Mouse (Mus musculus): ENCODE data around the gene Crb2. TPM values are rescaled to one million over a fixed set of nuclear protein-coding genes. Genes with fewer than 3 reads are reported as not detected.

Crb2 gene
- total RNA-seq, 2 experiments from 2014 or later: 2.8 to 3.1 TPM

DNA sequence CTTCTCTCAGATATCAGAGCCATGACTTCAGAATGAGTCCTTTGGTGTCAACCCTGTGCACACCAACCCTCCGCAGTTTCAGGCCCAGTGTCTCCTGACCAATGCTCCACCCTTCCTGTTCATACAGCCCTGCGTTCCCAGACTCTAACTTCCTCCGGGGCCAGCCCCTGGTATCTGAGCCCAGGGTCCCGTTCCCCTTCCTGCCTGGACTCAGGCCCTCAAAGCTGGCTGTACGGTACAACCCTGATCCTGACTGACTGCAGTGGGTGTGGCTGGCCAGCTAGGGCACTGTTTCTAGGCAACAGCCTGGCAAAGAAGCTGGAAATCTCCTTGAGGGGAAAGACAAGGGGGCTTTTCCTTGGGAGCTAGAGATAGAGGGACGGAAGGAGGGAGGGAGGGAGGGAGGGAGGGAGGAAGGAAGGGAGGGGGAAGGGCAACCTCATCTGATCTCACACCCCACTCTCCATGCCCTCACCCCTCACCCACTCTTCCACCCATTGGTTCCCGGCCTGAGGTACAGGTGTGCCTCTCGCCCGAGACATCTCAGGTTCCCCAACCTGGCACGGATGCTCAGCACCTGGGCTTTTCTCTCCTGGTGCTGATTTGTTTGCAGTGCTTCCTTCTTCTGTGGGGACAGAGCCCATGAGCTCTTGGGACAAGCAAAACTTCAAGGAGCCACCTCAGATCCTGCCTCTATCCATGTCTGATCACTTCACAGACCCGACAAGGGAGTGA lies 9.9 kb upstream of the Crb2 start:
- no peak for DNase-seq (ENCODE audit: low spot score in 2 of 2)

DNA sequence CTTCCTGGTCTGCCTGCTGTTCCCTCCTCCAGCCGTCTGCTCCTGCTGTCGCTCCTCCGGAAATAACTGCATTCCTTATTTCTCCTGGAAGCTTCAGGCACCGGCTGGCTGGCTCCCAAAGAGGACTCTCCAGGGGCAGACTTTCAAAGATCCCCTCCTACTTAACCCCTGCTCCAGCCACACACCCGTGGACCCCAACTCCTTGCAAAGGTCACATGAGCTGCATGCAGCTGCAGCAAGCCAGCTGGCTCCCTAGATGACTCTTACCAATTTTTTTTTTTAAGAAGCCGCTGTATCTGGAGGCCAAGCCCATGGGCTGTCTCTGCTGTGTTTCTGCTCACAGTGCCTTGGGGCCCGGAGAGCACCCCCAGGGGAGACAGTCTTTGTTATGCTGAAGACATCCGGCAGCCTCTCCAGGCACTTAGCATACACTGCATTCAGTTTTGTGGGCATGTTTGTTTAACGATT lies 8.9 kb upstream of the Crb2 start:
- peak; percentile 73 to 82 for DNase-seq (ENCODE audit: low spot score in 2 of 2)

GRCm38 (mm10) chr2:37767739-37768138 lies 8.3 kb upstream of the Crb2 start:
- DNase-seq (ENCODE audit: low spot score in 2 of 2): no peak

DNA sequence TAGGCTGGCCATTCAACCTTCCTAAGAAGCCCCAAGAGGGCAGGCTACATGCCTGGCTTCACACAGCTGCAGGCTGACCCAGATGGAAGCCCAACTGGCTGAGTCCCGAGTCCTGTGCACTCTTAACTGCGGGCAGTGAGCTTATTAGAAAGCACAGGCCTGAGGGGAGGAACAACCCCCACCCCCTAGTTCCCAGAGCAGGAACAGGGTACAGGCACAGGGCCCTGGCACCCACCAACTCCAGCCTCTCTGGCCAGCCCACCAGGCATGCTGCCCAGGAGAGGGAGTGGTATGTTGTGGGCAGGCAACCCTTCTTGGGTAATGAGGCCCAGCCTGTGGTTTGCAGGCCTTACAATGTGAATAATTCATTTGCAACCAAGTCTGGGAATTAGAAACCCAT lies 7.1 kb upstream of the Crb2 start:
- DNase-seq (ENCODE audit: low spot score in 2 of 2): peak in 1 of 2 experiments; percentile 34

DNA sequence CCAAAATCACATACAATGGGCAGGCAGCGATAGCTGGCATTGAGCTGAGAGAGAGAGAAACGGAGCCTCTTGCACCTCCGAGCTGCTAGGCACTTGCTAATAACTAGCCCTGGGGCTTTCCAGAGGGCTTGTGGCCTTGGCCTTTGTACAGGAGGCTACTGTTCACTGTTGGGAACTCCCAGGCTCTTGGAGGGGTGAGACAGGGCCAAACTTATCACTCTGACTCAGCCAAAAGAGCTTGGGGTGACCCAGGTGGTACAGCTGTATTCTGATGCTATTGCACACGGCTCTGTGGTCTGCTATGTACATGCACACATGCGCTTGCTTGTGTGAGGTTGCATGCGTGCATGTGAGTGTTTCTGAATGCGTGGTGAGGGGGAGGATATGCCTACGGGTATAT lies 6.3 kb upstream of the Crb2 start:
- no peak for DNase-seq (ENCODE audit: low spot score in 2 of 2)

- DNase-seq (ENCODE audit: low spot score in 2 of 2): peak; percentile 90 to 94
Observed at GRCm38 (mm10) chr2:37771618-37772285, 4.3 kb upstream of the Crb2 start.

- peak in 1 of 2 experiments; percentile 50 for DNase-seq (ENCODE audit: low spot score in 2 of 2)
Observed at GRCm38 (mm10) chr2:37774571-37774970, 1.5 kb upstream of the Crb2 start.

DNA sequence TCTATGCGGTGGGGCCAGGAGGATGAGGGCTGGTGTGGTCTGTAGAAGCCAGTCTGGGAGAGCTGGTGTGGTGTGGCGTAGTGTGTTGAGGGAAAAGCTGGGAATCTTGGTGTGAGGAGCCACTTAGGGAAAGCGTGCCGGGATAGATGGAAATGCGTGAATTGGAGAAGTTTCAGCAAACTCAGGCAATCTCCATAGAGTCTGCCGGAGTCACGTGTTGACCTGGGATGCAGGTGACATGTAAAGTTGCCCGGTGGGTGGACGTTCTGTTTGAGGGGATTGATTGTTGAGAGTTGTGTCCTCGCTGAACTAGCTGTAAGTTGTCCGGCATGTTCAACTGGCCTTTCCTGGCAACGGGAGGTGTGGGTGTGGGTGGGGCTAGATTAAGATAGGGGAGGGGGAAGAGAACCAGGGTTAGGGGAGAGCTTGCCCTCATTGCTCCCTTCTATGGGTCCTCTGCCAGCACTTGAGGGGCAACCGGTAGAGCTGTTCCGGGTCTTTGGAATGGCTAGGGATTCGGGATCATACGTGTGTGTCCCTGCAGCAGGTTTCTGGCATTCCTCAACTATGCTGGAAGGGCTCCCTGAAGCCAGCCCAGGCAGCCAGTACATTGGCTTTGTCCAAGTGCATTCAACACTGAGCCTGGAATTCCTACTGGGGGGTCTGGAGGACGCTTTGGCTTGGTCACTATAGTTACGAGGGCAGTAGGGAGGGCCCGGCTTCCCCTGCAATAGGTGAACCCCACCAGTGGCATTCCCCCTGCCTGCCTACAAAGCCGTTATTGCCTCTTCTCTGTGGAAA lies 762 bp downstream of the Crb2 start:
- no peak for DNase-seq (ENCODE audit: low spot score in 2 of 2)

DNA sequence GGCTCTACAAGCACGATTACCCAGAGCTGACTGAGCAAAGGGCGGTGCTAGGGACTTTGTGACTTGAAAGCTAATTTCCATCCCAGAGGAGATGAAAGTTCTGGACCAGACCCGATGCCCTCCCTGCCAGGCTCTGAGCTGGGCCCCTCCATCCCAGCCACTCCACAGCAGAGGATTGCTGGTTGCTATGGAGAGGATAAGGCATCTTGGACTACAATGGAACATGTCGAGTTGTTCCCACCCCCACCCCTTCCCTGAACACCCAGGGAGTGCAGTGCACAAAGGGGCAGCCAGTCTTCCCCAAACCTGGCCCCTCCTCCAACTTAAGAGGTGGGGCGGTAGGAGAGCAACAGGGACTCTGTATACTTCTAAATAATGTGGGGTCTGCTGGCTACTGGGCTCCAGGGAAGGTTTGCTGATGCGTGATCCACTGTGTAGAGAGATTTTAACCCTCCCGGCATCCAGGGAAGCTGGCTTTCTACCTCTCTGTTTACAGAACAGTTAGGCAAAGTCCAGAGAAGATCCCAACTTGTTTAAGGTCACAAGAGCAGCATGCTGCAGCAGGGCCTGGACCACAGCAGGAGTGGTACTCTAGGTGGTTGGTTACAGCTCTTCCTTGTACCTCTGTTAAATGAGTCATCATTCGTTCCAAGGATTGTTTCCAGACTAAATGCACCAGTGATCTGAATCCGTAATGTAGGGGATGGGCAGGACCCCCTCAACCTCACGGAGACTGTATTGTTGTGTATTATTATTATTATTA lies 2.1 kb downstream of the Crb2 start:
- no peak for DNase-seq (ENCODE audit: low spot score in 2 of 2)

- no peak for DNase-seq (ENCODE audit: low spot score in 2 of 2)
Observed at GRCm38 (mm10) chr2:37780270-37780929, 4.4 kb downstream of the Crb2 start.

GRCm38 (mm10) chr2:37781421-37781820 lies 5.4 kb downstream of the Crb2 start:
- DNase-seq (ENCODE audit: low spot score in 2 of 2): no peak

GRCm38 (mm10) chr2:37782002-37782401 lies 6.0 kb downstream of the Crb2 start:
- DNase-seq (ENCODE audit: low spot score in 2 of 2): no peak

DNA sequence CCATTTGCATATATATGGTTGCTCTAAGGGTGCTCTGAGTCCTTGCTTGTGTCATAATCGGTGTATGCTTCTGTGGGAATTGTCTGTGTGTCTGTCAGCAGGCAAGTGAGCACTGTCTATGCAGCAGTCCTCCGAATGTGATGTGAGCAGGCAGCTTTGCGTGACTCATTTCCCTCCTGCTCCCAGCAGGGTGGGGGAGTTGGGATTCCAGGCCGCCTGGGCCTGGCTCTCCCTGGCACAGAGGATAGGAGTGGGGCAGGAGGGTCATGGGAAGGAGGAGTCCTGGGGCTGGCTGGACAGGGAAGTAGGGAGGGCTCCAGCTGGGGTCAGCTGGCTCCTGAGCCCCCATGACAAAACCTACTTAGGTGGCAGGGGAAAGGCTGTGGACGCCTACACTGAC lies 8.4 kb downstream of the Crb2 start:
- peak in 1 of 2 experiments; percentile 33 for DNase-seq (ENCODE audit: low spot score in 2 of 2)

DNA sequence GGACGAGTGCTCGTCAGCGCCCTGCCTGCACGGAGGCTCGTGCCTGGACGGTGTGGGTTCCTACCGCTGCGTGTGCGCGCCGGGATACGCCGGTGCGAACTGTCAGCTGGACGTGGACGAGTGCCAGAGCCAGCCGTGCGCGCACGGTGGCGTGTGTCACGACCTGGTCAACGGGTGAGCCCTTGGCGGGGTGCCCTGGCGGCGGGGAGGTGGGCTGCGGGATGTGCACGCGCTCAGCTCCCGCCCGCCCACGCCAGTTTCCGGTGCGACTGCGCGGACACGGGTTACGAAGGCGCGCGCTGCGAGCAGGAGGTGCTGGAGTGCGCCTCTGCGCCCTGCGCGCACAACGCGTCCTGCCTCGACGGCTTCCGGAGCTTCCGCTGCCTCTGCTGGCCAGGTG lies 10.4 kb downstream of the Crb2 start:
- DNase-seq (ENCODE audit: low spot score in 2 of 2): no peak

GRCm38 (mm10) chr2:37788176-37788962 lies 12.3 kb downstream of the Crb2 start:
- DNase-seq (ENCODE audit: low spot score in 2 of 2): no peak

DNA sequence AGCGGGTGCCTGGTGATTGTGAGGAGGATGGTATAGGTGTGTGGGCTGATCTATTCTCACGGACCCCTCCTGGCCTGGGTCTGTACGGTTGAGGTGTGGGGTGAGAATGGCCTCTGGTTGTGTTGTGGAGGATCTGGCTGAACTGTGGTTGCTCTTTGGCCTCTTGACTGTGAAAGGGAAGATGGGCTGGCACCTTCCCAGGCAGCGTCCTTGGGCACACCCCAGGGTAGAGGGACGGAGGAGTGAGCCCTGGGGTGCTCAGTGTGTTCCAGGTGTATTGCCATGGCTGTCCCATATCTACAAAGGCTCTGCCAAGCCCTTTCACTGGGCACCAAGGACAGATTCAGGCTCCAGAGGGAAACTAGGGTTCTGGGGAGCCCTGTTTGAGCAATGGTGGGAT lies 13.0 kb downstream of the Crb2 start:
- DNase-seq (ENCODE audit: low spot score in 2 of 2): no peak

- DNase-seq (ENCODE audit: low spot score in 2 of 2): no peak
Observed at GRCm38 (mm10) chr2:37789995-37790394, 13.9 kb downstream of the Crb2 start.

DNA sequence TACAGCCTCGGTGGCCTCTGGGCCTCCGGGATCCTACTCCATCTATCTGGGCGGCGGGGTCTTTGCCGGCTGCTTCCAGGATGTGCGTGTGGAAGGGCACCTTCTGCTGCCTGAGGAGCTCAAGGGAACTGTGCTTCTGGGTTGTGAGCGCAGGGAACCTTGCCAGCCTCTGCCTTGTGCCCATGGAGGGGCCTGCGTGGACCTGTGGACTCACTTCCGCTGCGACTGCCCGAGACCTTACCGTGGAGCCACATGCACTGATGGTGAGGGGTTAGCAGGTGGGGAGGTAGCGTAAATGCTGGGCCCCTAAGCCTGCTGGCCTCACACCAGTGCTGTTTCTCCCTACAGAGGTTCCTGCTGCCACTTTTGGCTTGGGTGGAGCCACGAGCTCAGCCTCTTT lies 14.7 kb downstream of the Crb2 start:
- no peak for DNase-seq (ENCODE audit: low spot score in 2 of 2)

- no peak for DNase-seq (ENCODE audit: low spot score in 2 of 2)
Observed at GRCm38 (mm10) chr2:37791340-37791739, 15.3 kb downstream of the Crb2 start.

DNA sequence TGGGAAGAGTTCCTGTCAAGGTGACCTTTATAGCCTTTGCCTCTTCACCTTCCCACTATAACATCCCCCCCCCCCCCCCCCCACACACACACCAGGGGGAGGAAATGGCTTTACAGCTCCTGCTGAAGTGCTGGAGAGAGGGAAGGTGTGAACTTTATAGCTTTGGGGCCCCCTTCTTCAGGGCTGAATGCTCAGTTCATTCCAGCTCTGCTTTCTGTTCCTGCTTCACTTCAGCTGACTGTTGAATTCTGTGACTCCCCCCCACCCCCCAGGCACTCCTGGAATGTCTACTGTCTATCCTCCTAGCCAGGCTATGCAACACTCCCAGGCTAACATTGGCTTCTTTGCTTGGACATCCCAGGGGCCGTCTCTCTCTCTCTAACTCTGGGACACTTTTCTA lies 20.0 kb downstream of the Crb2 start:
- DNase-seq (ENCODE audit: low spot score in 2 of 2): no peak

All from left cerebral cortex, adult 18-20 months (tissue).